Comparison of ENCODE assay signal across 20 mouse cellular contexts in genomic region chr12:31203746-31204455, GRCm38 (mm10). TPM values are rescaled to one million over a fixed set of nuclear protein-coding genes. Genes with fewer than 3 reads are reported as not detected.
DNase-seq lines count a peak whose midpoint lies in the region; ATAC-seq and TF ChIP-seq lines count a peak whose summit lies in the region.
"Had no signal": no experiment of that assay in that cellular context is flagged by ENCODE, and none has a peak within 500 bp of the region (broad histone marks: within the 10 kb centered on the region; RNA-seq: fewer than 3 reads in every experiment).

No protein-coding gene starts in this region.

- peak; percentile 80 for ATAC-seq in lung, embryonic 14.5 days (ENCODE audit: insufficient read depth)
- ATAC-seq in stomach, embryonic 16.5 days (ENCODE audit: insufficient read depth, low FRiP score), result peak; percentile 73; the same call in 1 of the 2 replicates
- ATAC-seq in forebrain, embryonic 11.5 days (replicated peaks; ENCODE audit: low FRiP score), result no peak
- ATAC-seq: liver, postnatal 0 days had no signal

- no peak for TF ChIP-seq CTCF in gastrocnemius, adult 2 months (IDR thresholded peaks at IDR 0.05)
- TF ChIP-seq CTCF in lung, embryonic 14.5 days (IDR thresholded peaks at IDR 0.05; ENCODE audit: low read depth), result no peak

- H3K36me3 ChIP-seq in lung, embryonic 14.5 days (ENCODE audit: insufficient read depth), result no peaks in the 10 kb centered on the region
- H3K36me3 ChIP-seq in stomach, embryonic 16.5 days (ENCODE audit: control insufficient read depth, insufficient read depth, low read length), result no peaks in the 10 kb centered on the region
- no peaks in the 10 kb centered on the region for H3K36me3 ChIP-seq in forebrain, embryonic 11.5 days (ENCODE audit: control insufficient read depth, insufficient read depth, low read length)
- H3K36me3 ChIP-seq: embryonic facial prominence, embryonic 13.5 days; hindbrain, embryonic 13.5 days had no signal

- peak overlapping the region; percentile 9 for H3K27ac ChIP-seq in gastrocnemius, adult 2 months
- 0 out of 2 replicates have a peak overlapping the region, but pooled peaks have one; percentile 0 for H3K27ac ChIP-seq in lung, embryonic 14.5 days (ENCODE audit: low read depth)
- peak overlapping the region; percentile 61 for H3K27ac ChIP-seq in stomach, embryonic 16.5 days (ENCODE audit: low read length)
- H3K27ac ChIP-seq in forebrain, embryonic 11.5 days (ENCODE audit: low read depth, low read length), result no peak overlapping the region
- H3K27ac ChIP-seq: embryonic facial prominence, embryonic 13.5 days; hindbrain, embryonic 13.5 days had no signal

- no peak overlapping the region for H3K4me2 ChIP-seq in lung, embryonic 14.5 days
- no peak overlapping the region for H3K4me2 ChIP-seq in stomach, embryonic 16.5 days (ENCODE audit: low read depth, low read length)
- no peak overlapping the region for H3K4me2 ChIP-seq in forebrain, embryonic 11.5 days (ENCODE audit: low read depth, low read length, severe bottlenecking)
- H3K4me2 ChIP-seq: embryonic facial prominence, embryonic 13.5 days; hindbrain, embryonic 13.5 days had no signal

- intact Hi-C loops in gastrocnemius, adult 2 months (cut with DNase I), result no loop called here
- intact Hi-C loops in gastrocnemius, postnatal 36 days (cut with DNase I), result no loop called here

- H3K9me3 ChIP-seq in lung, embryonic 14.5 days (ENCODE audit: low read depth, low read length), result no peaks in the 10 kb centered on the region
- no peaks in the 10 kb centered on the region for H3K9me3 ChIP-seq in stomach, embryonic 16.5 days (replicated peaks; ENCODE audit: control insufficient read depth, low read length)
- no peaks in the 10 kb centered on the region for H3K9me3 ChIP-seq in forebrain, embryonic 11.5 days (ENCODE audit: control insufficient read depth, low read length)
- H3K9me3 ChIP-seq: embryonic facial prominence, embryonic 13.5 days; hindbrain, embryonic 13.5 days had no signal

- no peaks in the 10 kb centered on the region for H3K27me3 ChIP-seq in lung, embryonic 14.5 days (ENCODE audit: insufficient read depth, low read length)
- no peaks in the 10 kb centered on the region for H3K27me3 ChIP-seq in stomach, embryonic 16.5 days (ENCODE audit: control insufficient read depth, insufficient read depth, low read length)
- no peaks in the 10 kb centered on the region for H3K27me3 ChIP-seq in forebrain, embryonic 11.5 days (ENCODE audit: control insufficient read depth, insufficient read depth, low read length)
- H3K27me3 ChIP-seq: embryonic facial prominence, embryonic 13.5 days; hindbrain, embryonic 13.5 days had no signal

- H3K4me1 ChIP-seq in lung, embryonic 14.5 days (ENCODE audit: insufficient read depth), result no peaks in the 10 kb centered on the region
- H3K4me1 ChIP-seq in stomach, embryonic 16.5 days (ENCODE audit: control insufficient read depth, insufficient read depth, low read length), result no peaks in the 10 kb centered on the region; the same call in 1 of the 2 replicates
- H3K4me1 ChIP-seq in forebrain, embryonic 11.5 days (replicated peaks; ENCODE audit: control insufficient read depth, insufficient read depth, low read length), result no peaks in the 10 kb centered on the region
- H3K4me1 ChIP-seq: embryonic facial prominence, embryonic 13.5 days had no signal

- H3K4me3 ChIP-seq in gastrocnemius, adult 2 months, result no peak overlapping the region
- H3K4me3 ChIP-seq in lung, embryonic 14.5 days (ENCODE audit: low read depth, low read length), result no peak overlapping the region
- no peak overlapping the region for H3K4me3 ChIP-seq in stomach, embryonic 16.5 days (replicated peaks; ENCODE audit: low read length)
- no peak overlapping the region for H3K4me3 ChIP-seq in forebrain, embryonic 11.5 days (ENCODE audit: low read depth, low read length)
- H3K4me3 ChIP-seq: embryonic facial prominence, embryonic 13.5 days; hindbrain, embryonic 13.5 days had no signal

- H3K9ac ChIP-seq in lung, embryonic 14.5 days, result no peak overlapping the region
- no peak overlapping the region for H3K9ac ChIP-seq in stomach, embryonic 16.5 days (ENCODE audit: low read length)
- H3K9ac ChIP-seq in forebrain, embryonic 11.5 days (ENCODE audit: low read length), result no peak overlapping the region
- H3K9ac ChIP-seq: embryonic facial prominence, embryonic 13.5 days; hindbrain, embryonic 13.5 days; liver, postnatal 0 days had no signal

- 59% methylated on average over 6 of the region's 6 CpGs for WGBS in lung, embryonic 14.5 days
- WGBS in stomach, embryonic 16.5 days, result 61% methylated on average over 6 of the region's 6 CpGs
- 95% methylated on average over 6 of the region's 6 CpGs for WGBS in forebrain, embryonic 11.5 days

- peak; percentile 26 for DNase-seq in gastrocnemius, adult 2 months
- DNase-seq in gastrocnemius, postnatal 36 days, result no peak
- DNase-seq in lung, embryonic 14.5 days, result peak; percentile 66
- DNase-seq in lung, postnatal 14 days, result no peak
- DNase-seq in kidney, postnatal 25 days, result peak; percentile 36 to 76
- DNase-seq in forebrain, embryonic 11.5 days (ENCODE audit: low spot score), result no peak
- DNase-seq in thymus, adult 18-20 months, result no peak
- DNase-seq: B cell, adult 2 months; cerebellum, adult 9-10 months; layer of hippocampus, adult 9-11 months; liver, postnatal 0 days; thymus, postnatal 25 days had no signal

RNA-seq across cellular contexts. Expression of gene Gm6993, which starts 36.7 kb away (rescaled TPM):
- not detected for total RNA-seq in gastrocnemius, adult 2 months (2021)
- not detected for total RNA-seq in gastrocnemius, postnatal 36 days (2021)
- not detected in 2 replicates for polyA plus RNA-seq in lung, embryonic 14.5 days (2014; fragmentation: Nextera tagmentation; extraction: Ambion mirVana)
- polyA plus RNA-seq in stomach, embryonic 16.5 days (2015; fragmentation: Nextera tagmentation; extraction: Ambion mirVana), result not detected in 2 replicates
- not detected in 2 replicates for polyA plus RNA-seq in forebrain, embryonic 11.5 days (2014; fragmentation: Nextera tagmentation; extraction: Ambion mirVana)
- total RNA-seq: adrenal gland, postnatal 36 days; left cerebral cortex, postnatal 36 days; MEL; monocyte, adult 5-6 weeks had no signal
- polyA plus RNA-seq: embryonic facial prominence, embryonic 13.5 days; hindbrain, embryonic 13.5 days; liver, postnatal 0 days; spleen, adult 2 months had no signal

Comparison
In these comparisons a context has a peak if more than half of its experiments do, and no peak if none do; other contexts are left out.
1. DNase-seq: peak in gastrocnemius, adult 2 months (single experiment), lung, embryonic 14.5 days (single experiment) and kidney, postnatal 25 days (2 of 2); none in gastrocnemius, postnatal 36 days (0 of 2), lung, postnatal 14 days (single experiment), forebrain, embryonic 11.5 days (single experiment) and thymus, adult 18-20 months (0 of 2).